In genomic region chr1:35865263-35865662, GRCm38 (mm10) we compare ENCODE assay signal across 23 mouse cellular contexts.
A peak's percentile ranks its signal among the peaks of the same experiment; 100 is the strongest.
DNase-seq lines count a peak whose midpoint lies in the region; ATAC-seq and TF ChIP-seq lines count a peak whose summit lies in the region.
"Had no signal": no experiment of that assay in that cellular context is flagged by ENCODE, and none has a peak within 500 bp of the region (broad histone marks: within the 10 kb centered on the region; RNA-seq: fewer than 3 reads in every experiment).

No protein-coding gene starts in this region.

- TF ChIP-seq EP300 in MEL (IDR thresholded peaks at IDR 0.05; ENCODE audit: low read depth in 1 of 2, low read length in 2 of 2): peak; percentile 38 to 69; a peak in 2 of 4 replicates
- no peak for TF ChIP-seq EP300 in stomach, postnatal 0 days (optimal IDR thresholded peaks at IDR 0.05)

- TF ChIP-seq CTCF in MEL (IDR thresholded peaks at IDR 0.05 in 2 of 3, conservative IDR thresholded peaks at IDR 0.05 in 1 of 3; ENCODE audit: control insufficient read depth in 1 of 3, insufficient read depth in 1 of 3, low read depth in 2 of 3, low read length in 3 of 3, poor library complexity in 1 of 3, severe bottlenecking in 1 of 3): no peak
- TF ChIP-seq CTCF in stomach, postnatal 0 days (IDR thresholded peaks at IDR 0.05; ENCODE audit: low read depth): no peak

- H3K9me3 ChIP-seq in forebrain, embryonic 10.5 days: no peaks in the 10 kb centered on the region
- no peaks in the 10 kb centered on the region for H3K9me3 ChIP-seq in forebrain, embryonic 11.5 days (ENCODE audit: control insufficient read depth, low read length)
- H3K9me3 ChIP-seq in hindbrain, embryonic 10.5 days: no peaks in the 10 kb centered on the region
- no peaks in the 10 kb centered on the region for H3K9me3 ChIP-seq in hindbrain, embryonic 11.5 days (ENCODE audit: control insufficient read depth, low read length)
- H3K9me3 ChIP-seq in MEL (replicated peaks; ENCODE audit: insufficient read depth, low read length): no peaks in the 10 kb centered on the region
- H3K9me3 ChIP-seq in stomach, postnatal 0 days (ENCODE audit: control insufficient read depth, low read length): no peaks in the 10 kb centered on the region
- H3K9me3 ChIP-seq: G1E had no signal

- no peak overlapping the region for H3K9ac ChIP-seq in forebrain, embryonic 11.5 days (ENCODE audit: low read length)
- H3K9ac ChIP-seq in hindbrain, embryonic 11.5 days (ENCODE audit: low read depth, low read length): no peak overlapping the region
- peak overlapping the region; percentile 72 for H3K9ac ChIP-seq in MEL (ENCODE audit: control insufficient read depth, low read depth, low read length, poor library complexity, severe bottlenecking)
- H3K9ac ChIP-seq in stomach, postnatal 0 days (ENCODE audit: low read length): no peak overlapping the region

- peaks cover 26% of the 10 kb centered on the region for H3K79me2 ChIP-seq in MEL (ENCODE audit: control insufficient read depth, insufficient read depth, low read length, poor library complexity)

- H3K4me1 ChIP-seq in forebrain, embryonic 10.5 days: peaks cover 12% of the 10 kb centered on the region
- H3K4me1 ChIP-seq in forebrain, embryonic 11.5 days (replicated peaks; ENCODE audit: control insufficient read depth, insufficient read depth, low read length): peaks cover 7% of the 10 kb centered on the region; the same call in 1 of the 2 replicates
- peaks cover 12% of the 10 kb centered on the region for H3K4me1 ChIP-seq in hindbrain, embryonic 10.5 days (replicated peaks)
- no peaks in the 10 kb centered on the region for H3K4me1 ChIP-seq in hindbrain, embryonic 11.5 days (replicated peaks; ENCODE audit: control insufficient read depth, insufficient read depth, low read length)
- peaks cover 17 to 56% of the 10 kb centered on the region in 2 experiments for H3K4me1 ChIP-seq in MEL (ENCODE audit: control insufficient read depth in 1 of 2, insufficient read depth in 2 of 2, low read length in 2 of 2)
- no peaks in the 10 kb centered on the region for H3K4me1 ChIP-seq in stomach, postnatal 0 days (replicated peaks; ENCODE audit: control insufficient read depth, insufficient read depth)

- no peak overlapping the region for H3K4me2 ChIP-seq in forebrain, embryonic 11.5 days (ENCODE audit: low read depth, low read length, severe bottlenecking)
- no peak overlapping the region for H3K4me2 ChIP-seq in hindbrain, embryonic 11.5 days (replicated peaks; ENCODE audit: low read depth, low read length)
- no peak overlapping the region for H3K4me2 ChIP-seq in stomach, postnatal 0 days (replicated peaks; ENCODE audit: low read depth)

- H3K36me3 ChIP-seq in forebrain, embryonic 10.5 days (replicated peaks): no peaks in the 10 kb centered on the region
- no peaks in the 10 kb centered on the region for H3K36me3 ChIP-seq in forebrain, embryonic 11.5 days (ENCODE audit: control insufficient read depth, insufficient read depth, low read length)
- no peaks in the 10 kb centered on the region for H3K36me3 ChIP-seq in hindbrain, embryonic 10.5 days
- H3K36me3 ChIP-seq in hindbrain, embryonic 11.5 days (ENCODE audit: control insufficient read depth, insufficient read depth, low read length): no peaks in the 10 kb centered on the region
- H3K36me3 ChIP-seq in MEL (ENCODE audit: control insufficient read depth in 1 of 2, insufficient read depth in 2 of 2, low read length in 2 of 2): peaks cover 0 to 55% of the 10 kb centered on the region in 2 experiments; a peak in 2 of 4 replicates
- no peaks in the 10 kb centered on the region for H3K36me3 ChIP-seq in stomach, postnatal 0 days (ENCODE audit: control insufficient read depth, insufficient read depth, low read length)
- H3K36me3 ChIP-seq: G1E had no signal

- no peak for TF ChIP-seq RAD21 in MEL (IDR thresholded peaks at IDR 0.05; ENCODE audit: low read depth, low read length)

- DNase-seq in forebrain, embryonic 10.5 days (ENCODE audit: extremely low spot score, low spot score): no peak
- no peak for DNase-seq in forebrain, embryonic 11.5 days (ENCODE audit: low spot score)
- DNase-seq in hindbrain, embryonic 10.5 days (ENCODE audit: low spot score): no peak
- no peak for DNase-seq in hindbrain, embryonic 11.5 days (ENCODE audit: low spot score)
- DNase-seq in MEL (ENCODE audit: low read depth, low spot score): peak; percentile 66
- no peak for DNase-seq in stomach, postnatal 0 days (ENCODE audit: low spot score)
- no peak for DNase-seq in kidney, adult 9 months
- no peak for DNase-seq in testis, postnatal 10 days (ENCODE audit: low spot score)
- DNase-seq: adrenal gland, adult 2 months; adrenal gland, adult 8-10 months; adrenal gland, postnatal 10 days; adrenal gland, postnatal 14 days; adrenal gland, postnatal 25 days; adrenal gland, postnatal 36 days; B cell, adult 2 months; cerebellum, adult 11 months; cerebellum, adult 11-12 months; cerebellum, adult 18-20 months had no signal

- no peaks in the 10 kb centered on the region for H3K27me3 ChIP-seq in forebrain, embryonic 10.5 days (ENCODE audit: poor library complexity, severe bottlenecking)
- H3K27me3 ChIP-seq in forebrain, embryonic 11.5 days (ENCODE audit: control insufficient read depth, insufficient read depth, low read length): no peaks in the 10 kb centered on the region
- H3K27me3 ChIP-seq in hindbrain, embryonic 10.5 days (ENCODE audit: insufficient read depth, poor library complexity, severe bottlenecking): no peaks in the 10 kb centered on the region
- no peaks in the 10 kb centered on the region for H3K27me3 ChIP-seq in hindbrain, embryonic 11.5 days (ENCODE audit: control insufficient read depth, insufficient read depth, low read length)
- H3K27me3 ChIP-seq in MEL (ENCODE audit: control insufficient read depth in 1 of 2, insufficient read depth in 2 of 2, low read length in 2 of 2): no peaks in the 10 kb centered on the region
- H3K27me3 ChIP-seq in stomach, postnatal 0 days (ENCODE audit: control insufficient read depth, insufficient read depth, low read length): no peaks in the 10 kb centered on the region
- H3K27me3 ChIP-seq: CH12.LX, Patski had no signal

- no peak overlapping the region for H3K4me3 ChIP-seq in forebrain, embryonic 10.5 days
- H3K4me3 ChIP-seq in forebrain, embryonic 11.5 days (ENCODE audit: low read depth, low read length): no peak overlapping the region
- no peak overlapping the region for H3K4me3 ChIP-seq in hindbrain, embryonic 10.5 days
- no peak overlapping the region for H3K4me3 ChIP-seq in hindbrain, embryonic 11.5 days (ENCODE audit: low read depth, low read length)
- peak overlapping the region; percentile 23 to 51 for H3K4me3 ChIP-seq in MEL (ENCODE audit: control insufficient read depth in 1 of 2, insufficient read depth in 1 of 2, low read depth in 2 of 2, low read length in 2 of 2)
- no peak overlapping the region for H3K4me3 ChIP-seq in stomach, postnatal 0 days (ENCODE audit: low read depth, low read length)

- WGBS in forebrain, embryonic 10.5 days: 91% methylated on average over 6 of the region's 6 CpGs
- WGBS in forebrain, embryonic 11.5 days: 90% methylated on average over 6 of the region's 6 CpGs
- 86% methylated on average over 6 of the region's 6 CpGs for WGBS in hindbrain, embryonic 10.5 days
- 91% methylated on average over 6 of the region's 6 CpGs for WGBS in hindbrain, embryonic 11.5 days
- 78% methylated on average over 6 of the region's 6 CpGs for WGBS in stomach, postnatal 0 days

- no peak for ATAC-seq in forebrain, embryonic 11.5 days (replicated peaks; ENCODE audit: low FRiP score)
- ATAC-seq in hindbrain, embryonic 11.5 days (ENCODE audit: low FRiP score): no peak
- 0 out of 2 replicates have a peak, but pooled peaks have one; percentile 26 for ATAC-seq in stomach, postnatal 0 days (ENCODE audit: low FRiP score, low TSS enrichment)
- ATAC-seq: activated CD4-positive, CD25-positive, alpha-beta regulatory T cell, adult 4 months; CD4-positive, CD25-positive, alpha-beta regulatory T cell, adult 4 months; Patski had no signal

- TF ChIP-seq POLR2A in MEL (IDR thresholded peaks at IDR 0.05; ENCODE audit: control insufficient read depth in 1 of 2, insufficient read depth in 1 of 2, low read depth in 1 of 2, low read length in 2 of 2, poor library complexity in 1 of 2): peak in 1 of 2 experiments; percentile 7; a peak in 1 of 4 replicates

- 0 out of 2 replicates have a peak overlapping the region, but pooled peaks have one; percentile 31 for H3K27ac ChIP-seq in forebrain, embryonic 10.5 days
- no peak overlapping the region for H3K27ac ChIP-seq in forebrain, embryonic 11.5 days (ENCODE audit: low read depth, low read length)
- H3K27ac ChIP-seq in hindbrain, embryonic 10.5 days: peak overlapping the region; percentile 35
- H3K27ac ChIP-seq in hindbrain, embryonic 11.5 days (ENCODE audit: low read depth, low read length): no peak overlapping the region
- peak overlapping the region; percentile 94 for H3K27ac ChIP-seq in MEL (ENCODE audit: control insufficient read depth, low read depth, low read length)
- no peak overlapping the region for H3K27ac ChIP-seq in stomach, postnatal 0 days (replicated peaks)

TF ChIP-seq in MEL, 35 proteins besides CTCF, POLR2A, EP300 and RAD21:
- TF ChIP-seq SIN3A (IDR thresholded peaks at IDR 0.05; ENCODE audit: low read length): peak; percentile 67
- TF ChIP-seq ETS1 (IDR thresholded peaks at IDR 0.05; ENCODE audit: low read depth, low read length): peak; percentile 37; the same call in 1 of the 2 replicates
- 0 out of 2 replicates have a peak, but pooled peaks have one; percentile 31 for TF ChIP-seq MAZ (IDR thresholded peaks at IDR 0.05; ENCODE audit: low read depth, low read length)
- TF ChIP-seq TCF12 (IDR thresholded peaks at IDR 0.05; ENCODE audit: low read depth, low read length): peak; percentile 66; the same call in 1 of the 2 replicates
- no peak for TF ChIP-seq UBTF (IDR thresholded peaks at IDR 0.05; ENCODE audit: borderline replicate concordance, insufficient read depth, low read depth, low read length)
- no peak for TF ChIP-seq TAL1 (IDR thresholded peaks at IDR 0.05; ENCODE audit: low read length)
- TF ChIP-seq GATA1 (IDR thresholded peaks at IDR 0.05; ENCODE audit: low read depth, low read length): peak; percentile 62
- peak; percentile 30; the same call in 1 of the 2 replicates for TF ChIP-seq MXI1 (IDR thresholded peaks at IDR 0.05; ENCODE audit: low read depth, low read length)
- TF ChIP-seq RCOR1 (IDR thresholded peaks at IDR 0.05; ENCODE audit: low read depth, low read length): 0 out of 2 replicates have a peak, but pooled peaks have one; percentile 8

Comparison
In these comparisons a context has a peak if more than half of its experiments do, and no peak if none do; other contexts are left out.
1. H3K27ac ChIP-seq: peak in forebrain, embryonic 10.5 days (single experiment), hindbrain, embryonic 10.5 days (single experiment) and MEL (single experiment); none in forebrain, embryonic 11.5 days (single experiment), hindbrain, embryonic 11.5 days (single experiment) and stomach, postnatal 0 days (single experiment).
2. H3K4me3 ChIP-seq: peak in MEL (2 of 2); none in forebrain, embryonic 10.5 days (single experiment), forebrain, embryonic 11.5 days (single experiment), hindbrain, embryonic 10.5 days (single experiment), hindbrain, embryonic 11.5 days (single experiment) and stomach, postnatal 0 days (single experiment).